Mouse (Mus musculus) limb, embryonic 14.5 days (tissue): ENCODE data around the gene Akt1. TPM values are rescaled to one million over a fixed set of nuclear protein-coding genes. Genes with fewer than 3 reads are reported as not detected.

ENCODE experiments used
- ATAC-seq: fragments of 200-750 bp; cut with Nextera tagmentation; 2 replicates; pipeline ENCODE4 v1.8.0; 2017; ENCODE audit warnings: low read depth, moderate number of reproducible peaks, moderate TSS enrichment; ENCODE audit not compliant: low FRiP score
- DNase-seq: peaks from one replicate; pipeline ENCODE4 v3.0.0-alpha.2; 2015; ENCODE audit warnings: low spot score
- H3K27ac ChIP-seq: fragments of 300-500 bp; sonication (generic); replicated peaks from 2 replicates; pipeline ENCODE4 v1.5.1; 2014; ENCODE audit warnings: low read depth, mild to moderate bottlenecking, low read length, moderate library complexity, mixed read lengths
- H3K27me3 ChIP-seq: fragments of 300-500 bp; sonication (generic); 2 replicates; pipeline ENCODE4 v1.6.1; 2014; ENCODE audit warnings: low read length, mixed read lengths; ENCODE audit not compliant: control insufficient read depth, insufficient read depth
- H3K36me3 ChIP-seq: fragments of 300-500 bp; sonication (generic); 2 replicates; pipeline ENCODE4 v1.6.1; 2014; ENCODE audit warnings: mild to moderate bottlenecking, low read length, moderate library complexity, mixed read lengths; ENCODE audit not compliant: control insufficient read depth, insufficient read depth
- H3K4me1 ChIP-seq: fragments of 300-500 bp; sonication (generic); 2 replicates; pipeline ENCODE4 v1.6.1; 2014; ENCODE audit warnings: antibody characterized with exemption, low read length, mixed read lengths; ENCODE audit not compliant: control insufficient read depth, insufficient read depth
- H3K4me2 ChIP-seq: fragments of 300-500 bp; sonication (generic); replicated peaks from 2 replicates; pipeline ENCODE4 v1.6.1; 2014; ENCODE audit warnings: low read depth, mild to moderate bottlenecking, low read length, moderate library complexity; ENCODE audit not compliant: severe bottlenecking
- H3K4me3 ChIP-seq: fragments of 300-500 bp; sonication (generic); replicated peaks from 2 replicates; pipeline ENCODE4 v1.5.1; 2014; ENCODE audit warnings: low read length
- H3K9ac ChIP-seq: fragments of 300-500 bp; sonication (generic); 2 replicates; pipeline ENCODE4 v1.6.1; 2014; ENCODE audit warnings: mild to moderate bottlenecking, low read depth, low read length, moderate library complexity; ENCODE audit not compliant: severe bottlenecking
- H3K9me3 ChIP-seq: fragments of 300-500 bp; sonication (generic); 2 replicates; pipeline ENCODE4 v1.6.1; 2016; ENCODE audit warnings: low read length; ENCODE audit not compliant: control insufficient read depth
- POLR2A ChIP-seq: fragments of 200-500 bp; IDR thresholded peaks from 2 replicates; pipeline ENCODE4 v1.8.0; 2012; ENCODE audit warnings: inconsistent platforms, mild to moderate bottlenecking, moderate library complexity, borderline replicate concordance; ENCODE audit not compliant: insufficient read depth, insufficient read length; ENCODE audit errors: extremely low read depth
- WGBS: fragments of 180-500 bp; shearing (Covaris S2); extraction: QIAGEN DNeasy Blood & Tissue Kit; methylation state at CpG from one replicate; pipeline ENCODE4 v1.1.7; 2014; 5-methylcytosine and 5-hydroxymethylcytosine counted together
- polyA plus RNA-seq, 2 experiments: library from polyadenylated mRNA; depleted of rRNA in 1 of 2; stranded (reverse) in 1 of 2; unstranded in 1 of 2; fragments of >200 nt; fragmentation: Nextera tagmentation in 1 of 2; extraction: Ambion mirVana in 1 of 2; gene quantifications; 2 replicates each; pipeline versions ENCODE4 v1.2.1 to v1.2.3; 2012 to 2014

Akt1 gene
- polyA plus RNA-seq, 2 experiments: 148 to 305 TPM

- DNase-seq (no peak), ATAC-seq (no peak)
- no peak overlapping the region for H3K27ac ChIP-seq
- no peak overlapping the region for H3K4me2 ChIP-seq
- no peaks in the 10 kb centered on the region for H3K9me3 ChIP-seq
- no peak for TF ChIP-seq POLR2A
- WGBS: 89% methylated on average over 9 of the region's 9 CpGs
- no peak overlapping the region for H3K9ac ChIP-seq
- peaks cover 59% of the 10 kb centered on the region for H3K4me1 ChIP-seq
- H3K27me3 ChIP-seq: no peaks in the 10 kb centered on the region
- peaks cover 90% of the 10 kb centered on the region for H3K36me3 ChIP-seq
- H3K4me3 ChIP-seq: no peak overlapping the region
Observed at GRCm38 (mm10) chr12:112665881-112666544, 8.7 kb downstream of the Akt1 start.

GRCm38 (mm10) chr12:112665445-112665844 lies 9.2 kb downstream of the Akt1 start:
- no peak overlapping the region for H3K4me3 ChIP-seq
- no peak for TF ChIP-seq POLR2A
- no peak overlapping the region; the same call in 1 of the 2 replicates for H3K4me2 ChIP-seq
- ATAC-seq (no peak), DNase-seq (peak; percentile 55)
- peaks cover 63% of the 10 kb centered on the region for H3K4me1 ChIP-seq
- WGBS: 46% methylated on average over 18 of the region's 18 CpGs
- H3K9ac ChIP-seq: no peak overlapping the region
- peak overlapping the region; percentile 48 for H3K27ac ChIP-seq
- H3K9me3 ChIP-seq: no peaks in the 10 kb centered on the region
- no peaks in the 10 kb centered on the region for H3K27me3 ChIP-seq
- peaks cover 89% of the 10 kb centered on the region for H3K36me3 ChIP-seq

- Histone ChIP-seq H3K9me3 (no peaks in the 10 kb centered on the region), H3K27ac (no peak overlapping the region), H3K9ac (no peak overlapping the region), H3K4me2 (no peak overlapping the region), H3K4me3 (no peak overlapping the region), H3K4me1 (peaks cover 66% of the 10 kb centered on the region), H3K36me3 (peaks cover 88% of the 10 kb centered on the region), H3K27me3 (no peaks in the 10 kb centered on the region)
- DNase-seq (no peak), ATAC-seq (no peak)
- 65% methylated on average over 5 of the region's 5 CpGs for WGBS
- no peak for TF ChIP-seq POLR2A
Observed at GRCm38 (mm10) chr12:112664656-112665055, 10.0 kb downstream of the Akt1 start.

- peaks cover 66% of the 10 kb centered on the region for H3K4me1 ChIP-seq
- no peak for TF ChIP-seq POLR2A
- H3K36me3 ChIP-seq: peaks cover 88% of the 10 kb centered on the region
- H3K27ac ChIP-seq: no peak overlapping the region
- H3K4me2 ChIP-seq: no peak overlapping the region
- no peaks in the 10 kb centered on the region for H3K27me3 ChIP-seq
- no peak overlapping the region for H3K9ac ChIP-seq
- no peak overlapping the region for H3K4me3 ChIP-seq
- DNase-seq: no peak
- H3K9me3 ChIP-seq: no peaks in the 10 kb centered on the region
- WGBS: 44% methylated on average over 2 of the region's 2 CpGs
- ATAC-seq: no peak
Observed at GRCm38 (mm10) chr12:112664124-112664523, 10.6 kb downstream of the Akt1 start.

- H3K4me2 ChIP-seq: no peak overlapping the region
- peaks cover 66% of the 10 kb centered on the region for H3K4me1 ChIP-seq
- H3K9me3 ChIP-seq: no peaks in the 10 kb centered on the region
- H3K9ac ChIP-seq: no peak overlapping the region
- no peak overlapping the region for H3K4me3 ChIP-seq
- H3K36me3 ChIP-seq: peaks cover 88% of the 10 kb centered on the region
- WGBS: 84% methylated on average over 12 of the region's 12 CpGs
- H3K27me3 ChIP-seq: no peaks in the 10 kb centered on the region
- TF ChIP-seq POLR2A: no peak
- no peak for DNase-seq
- 0 out of 2 replicates have a peak overlapping the region, but pooled peaks have one; percentile 26 for H3K27ac ChIP-seq
- ATAC-seq: no peak
Observed at GRCm38 (mm10) chr12:112663716-112664115, 11.0 kb downstream of the Akt1 start.

- 0 out of 2 replicates have a peak overlapping the region, but pooled peaks have one; percentile 26 for H3K27ac ChIP-seq
Observed at GRCm38 (mm10) chr12:112663303-112663702, 11.4 kb downstream of the Akt1 start.

More at GRCm38 (mm10) chr12:112663303-112663702, 11.4 kb downstream of the Akt1 start:
- no peaks in the 10 kb centered on the region for H3K27me3 ChIP-seq
- DNase-seq (no peak), ATAC-seq (no peak)
- 84% methylated on average over 10 of the region's 11 CpGs for WGBS
- H3K4me1 ChIP-seq: peaks cover 66% of the 10 kb centered on the region
- no peak overlapping the region for H3K4me2 ChIP-seq
- H3K9me3 ChIP-seq: no peaks in the 10 kb centered on the region
- no peak for TF ChIP-seq POLR2A
- peaks cover 88% of the 10 kb centered on the region for H3K36me3 ChIP-seq
- no peak overlapping the region for H3K9ac ChIP-seq
- no peak overlapping the region for H3K4me3 ChIP-seq
